Mouse (Mus musculus) ES-Bruce4 (cell line): ENCODE results near the gene Oxsr1. TPM values are rescaled to one million over a fixed set of nuclear protein-coding genes. Genes with fewer than 3 reads are reported as not detected.
A peak's percentile ranks its signal among the peaks of the same experiment; 100 is the strongest.

ENCODE experiments used
- H3K27ac ChIP-seq: 2 replicates; pipeline ENCODE4 v1.5.1; 2012; ENCODE audit warnings: low read length, inconsistent platforms; ENCODE audit not compliant: insufficient read depth
- H3K27me3 ChIP-seq: 2 replicates; pipeline ENCODE4 v1.6.1; 2012; ENCODE audit warnings: mild to moderate bottlenecking, low read length, inconsistent platforms; ENCODE audit not compliant: control insufficient read depth, poor library complexity, insufficient read depth, severe bottlenecking
- H3K36me3 ChIP-seq: 2 replicates; pipeline ENCODE4 v1.6.1; 2012; ENCODE audit warnings: inconsistent platforms, mild to moderate bottlenecking, low read length, moderate library complexity; ENCODE audit not compliant: control insufficient read depth, poor library complexity, insufficient read depth, severe bottlenecking
- H3K4me1 ChIP-seq: one replicate; pipeline ENCODE4 v1.8.1; 2011; ENCODE audit warnings: low read length; ENCODE audit not compliant: control insufficient read depth, insufficient read depth
- H3K4me3 ChIP-seq: 2 replicates; pipeline ENCODE4 v1.5.1; 2011; ENCODE audit warnings: low read depth, mild to moderate bottlenecking, low read length
- H3K9ac ChIP-seq: 2 replicates; pipeline ENCODE4 v1.6.1; 2012; ENCODE audit warnings: low read depth, mild to moderate bottlenecking, inconsistent platforms; ENCODE audit not compliant: poor library complexity, severe bottlenecking
- H3K9me3 ChIP-seq: replicated peaks from 2 replicates; pipeline ENCODE4 v1.6.1; 2012; ENCODE audit warnings: mild to moderate bottlenecking, low read length, inconsistent platforms; ENCODE audit not compliant: control insufficient read depth, poor library complexity, insufficient read depth, severe bottlenecking
- CTCF ChIP-seq: IDR thresholded peaks from one replicate; pipeline ENCODE4 v1.8.1; 2011; ENCODE audit warnings: low read depth, low read length
- EP300 ChIP-seq: IDR thresholded peaks from 2 replicates; pipeline ENCODE4 v1.6.1; 2011; ENCODE audit warnings: low read depth, low read length; ENCODE audit not compliant: insufficient read depth
- POLR2A ChIP-seq: IDR thresholded peaks from one replicate; pipeline ENCODE4 v1.8.1; 2011; ENCODE audit warnings: low read length; ENCODE audit not compliant: insufficient read depth
- polyA plus RNA-seq: library from polyadenylated mRNA; stranded (reverse); fragments of >200 nt; gene quantifications from 2 replicates; pipeline ENCODE4 v1.2.4, GENCODE M21; 2011; ENCODE audit warnings: low read depth; ENCODE audit not compliant: missing spikeins, insufficient read depth, insufficient read length

Gene Oxsr1
- polyA plus RNA-seq, 1 experiment: 86.3 TPM

GRCm38 (mm10) chr9:119321392-119322229 lies 616 bp downstream of the Oxsr1 start:
- Histone ChIP-seq H3K27me3 (no peaks in the 10 kb centered on the region), H3K9ac (peak overlapping the region; percentile 76), H3K36me3 (peaks cover 3% of the 10 kb centered on the region; the same call in 1 of the 2 replicates), H3K27ac (peak overlapping the region; percentile 58), H3K4me3 (peak overlapping the region; percentile 92), H3K9me3 (no peaks in the 10 kb centered on the region), H3K4me1 (no peaks in the 10 kb centered on the region)
- TF ChIP-seq EP300: no peak
- no peak for TF ChIP-seq CTCF
- TF ChIP-seq POLR2A: no peak

GRCm38 (mm10) chr9:119320946-119321345 lies 1.3 kb downstream of the Oxsr1 start:
- no peaks in the 10 kb centered on the region for H3K4me1 ChIP-seq
- H3K36me3 ChIP-seq: peaks cover 3% of the 10 kb centered on the region; the same call in 1 of the 2 replicates
- no peaks in the 10 kb centered on the region for H3K9me3 ChIP-seq
- H3K4me3 ChIP-seq: peak overlapping the region; percentile 92
- H3K27me3 ChIP-seq: no peaks in the 10 kb centered on the region
- H3K9ac ChIP-seq: peak overlapping the region; percentile 76
- no peak for TF ChIP-seq CTCF
- no peak for TF ChIP-seq POLR2A
- no peak for TF ChIP-seq EP300
- peak overlapping the region; percentile 58 for H3K27ac ChIP-seq

GRCm38 (mm10) chr9:119320446-119320845 lies 1.8 kb downstream of the Oxsr1 start:
- Histone ChIP-seq H3K27me3 (no peaks in the 10 kb centered on the region), H3K4me3 (peak overlapping the region; percentile 92; the same call in 1 of the 2 replicates), H3K9ac (peak overlapping the region; percentile 76), H3K4me1 (no peaks in the 10 kb centered on the region), H3K9me3 (no peaks in the 10 kb centered on the region), H3K36me3 (peaks cover 3% of the 10 kb centered on the region; the same call in 1 of the 2 replicates), H3K27ac (peak overlapping the region; percentile 58)
- no peak for TF ChIP-seq CTCF
- TF ChIP-seq EP300: no peak
- no peak for TF ChIP-seq POLR2A

- no peak for TF ChIP-seq EP300
- TF ChIP-seq POLR2A: no peak
- TF ChIP-seq CTCF: no peak
- no peak overlapping the region for H3K27ac ChIP-seq
- no peaks in the 10 kb centered on the region for H3K9me3 ChIP-seq
- H3K4me3 ChIP-seq: no peak overlapping the region
- H3K4me1 ChIP-seq: no peaks in the 10 kb centered on the region
- no peak overlapping the region for H3K9ac ChIP-seq
- peaks cover 3% of the 10 kb centered on the region; the same call in 1 of the 2 replicates for H3K36me3 ChIP-seq
- no peaks in the 10 kb centered on the region for H3K27me3 ChIP-seq
These were observed 3.3 kb downstream of the Oxsr1 start for GRCm38 (mm10) chr9:119318891-119319290.

- Histone ChIP-seq H3K9me3 (no peaks in the 10 kb centered on the region), H3K27ac (no peak overlapping the region), H3K4me1 (no peaks in the 10 kb centered on the region), H3K9ac (no peak overlapping the region), H3K27me3 (no peaks in the 10 kb centered on the region), H3K4me3 (no peak overlapping the region), H3K36me3 (peaks cover 10% of the 10 kb centered on the region; the same call in 1 of the 2 replicates)
- TF ChIP-seq POLR2A: no peak
- no peak for TF ChIP-seq EP300
- TF ChIP-seq CTCF: no peak
These were observed 9.1 kb downstream of the Oxsr1 start for GRCm38 (mm10) chr9:119313096-119313495.

- Histone ChIP-seq H3K4me3 (no peak overlapping the region), H3K9me3 (no peaks in the 10 kb centered on the region), H3K9ac (no peak overlapping the region), H3K36me3 (peaks cover 7% of the 10 kb centered on the region; the same call in 1 of the 2 replicates), H3K27me3 (no peaks in the 10 kb centered on the region), H3K27ac (no peak overlapping the region), H3K4me1 (no peaks in the 10 kb centered on the region)
- TF ChIP-seq EP300 (no peak), CTCF (no peak), POLR2A (no peak)
These were observed 13.2 kb downstream of the Oxsr1 start for GRCm38 (mm10) chr9:119309067-119309466.
